Mouse (Mus musculus) ES-E14 (cell line): ENCODE measurements around the gene Atp6v0e. TPM values are rescaled to one million over a fixed set of nuclear protein-coding genes. Genes with fewer than 3 reads are reported as not detected.

Experiments used
- DNase-seq: peaks from one replicate; pipeline ENCODE4 v3.0.0-alpha.2; 2013; ENCODE audit warnings: low read depth, low spot score
- H3K27ac ChIP-seq: 2 replicates; pipeline ENCODE4 v1.5.1; 2012; ENCODE audit warnings: low read depth, mild to moderate bottlenecking, low read length, moderate library complexity, mixed read lengths; ENCODE audit not compliant: poor library complexity, insufficient read depth, severe bottlenecking
- H3K36me3 ChIP-seq: 2 replicates; pipeline ENCODE4 v1.6.1; 2012; ENCODE audit warnings: mild to moderate bottlenecking, low read length, moderate library complexity, mixed read lengths; ENCODE audit not compliant: control insufficient read depth, poor library complexity, insufficient read depth, severe bottlenecking
- H3K4me1 ChIP-seq, 2 experiments: fragments of 150-350 bp in 1 of 2; sonication (generic) in 1 of 2; 2 replicates each; pipeline ENCODE4 v1.6.1; 2012; ENCODE audit warnings: low read length in 2 of 2, mild to moderate bottlenecking in 1 of 2, mixed read lengths in 1 of 2; ENCODE audit not compliant: control insufficient read depth in 2 of 2, insufficient read depth in 2 of 2, poor library complexity in 1 of 2
- H3K4me3 ChIP-seq, 2 experiments: fragments of 150-350 bp in 1 of 2; sonication (generic) in 1 of 2; 2 replicates each; pipeline ENCODE4 v1.5.1; 2012; ENCODE audit warnings: low read length in 2 of 2, low read depth in 1 of 2, mild to moderate bottlenecking in 1 of 2, mixed read lengths in 1 of 2; ENCODE audit not compliant: insufficient read depth in 1 of 2, poor library complexity in 1 of 2, severe bottlenecking in 1 of 2
- H3K9ac ChIP-seq: 2 replicates; pipeline ENCODE4 v1.6.1; 2012; ENCODE audit warnings: low read depth, mild to moderate bottlenecking, low read length, mixed read lengths; ENCODE audit not compliant: poor library complexity, insufficient read depth, severe bottlenecking
- H3K9me3 ChIP-seq: fragments of 150-350 bp; sonication (generic); 2 replicates; pipeline ENCODE4 v1.6.1; 2012; ENCODE audit warnings: low read depth, mild to moderate bottlenecking, low read length; ENCODE audit not compliant: control insufficient read depth, insufficient read depth
- CHD2 ChIP-seq: IDR thresholded peaks from 2 replicates; pipeline ENCODE4 v1.6.1; 2014; ENCODE audit warnings: mild to moderate bottlenecking, low read depth, low read length, inconsistent platforms
- HCFC1 ChIP-seq: IDR thresholded peaks from 2 replicates; pipeline ENCODE4 v1.6.1; 2012; ENCODE audit warnings: low read length, inconsistent platforms, borderline replicate concordance; ENCODE audit not compliant: insufficient read depth
- MAFK ChIP-seq: IDR thresholded peaks from 2 replicates; pipeline ENCODE4 v1.6.1; 2014; ENCODE audit warnings: mild to moderate bottlenecking, low read depth, low read length, inconsistent platforms; ENCODE audit not compliant: insufficient read depth
- ZC3H11A ChIP-seq: IDR thresholded peaks from 2 replicates; pipeline ENCODE4 v1.6.1; 2012; ENCODE audit warnings: low read depth, mild to moderate bottlenecking, inconsistent platforms, low read length, borderline replicate concordance
- ZNF384 ChIP-seq: IDR thresholded peaks from 2 replicates; pipeline ENCODE4 v1.6.1; 2012; ENCODE audit warnings: low read depth, low read length, inconsistent platforms
- in situ Hi-C, 2 experiments: fragments of 600-800 bp; cut with MboI; formaldehyde crosslinking; loops; one replicate each; pipeline ENCODE4 v1.15.1; 2025; ENCODE audit warnings: low sequenced_read_pairs in 2 of 2, inconsistent platforms in 1 of 2; ENCODE audit not compliant: unreplicated experiment in 2 of 2
- total RNA-seq: library from RNA; depleted of rRNA; stranded (reverse); fragments of 300-350 nt; gene quantifications from 2 replicates; pipeline ENCODE4 v1.2.3, GENCODE M21; 2012

The Atp6v0e gene
- total RNA-seq, 1 experiment: 252 TPM

DNA sequence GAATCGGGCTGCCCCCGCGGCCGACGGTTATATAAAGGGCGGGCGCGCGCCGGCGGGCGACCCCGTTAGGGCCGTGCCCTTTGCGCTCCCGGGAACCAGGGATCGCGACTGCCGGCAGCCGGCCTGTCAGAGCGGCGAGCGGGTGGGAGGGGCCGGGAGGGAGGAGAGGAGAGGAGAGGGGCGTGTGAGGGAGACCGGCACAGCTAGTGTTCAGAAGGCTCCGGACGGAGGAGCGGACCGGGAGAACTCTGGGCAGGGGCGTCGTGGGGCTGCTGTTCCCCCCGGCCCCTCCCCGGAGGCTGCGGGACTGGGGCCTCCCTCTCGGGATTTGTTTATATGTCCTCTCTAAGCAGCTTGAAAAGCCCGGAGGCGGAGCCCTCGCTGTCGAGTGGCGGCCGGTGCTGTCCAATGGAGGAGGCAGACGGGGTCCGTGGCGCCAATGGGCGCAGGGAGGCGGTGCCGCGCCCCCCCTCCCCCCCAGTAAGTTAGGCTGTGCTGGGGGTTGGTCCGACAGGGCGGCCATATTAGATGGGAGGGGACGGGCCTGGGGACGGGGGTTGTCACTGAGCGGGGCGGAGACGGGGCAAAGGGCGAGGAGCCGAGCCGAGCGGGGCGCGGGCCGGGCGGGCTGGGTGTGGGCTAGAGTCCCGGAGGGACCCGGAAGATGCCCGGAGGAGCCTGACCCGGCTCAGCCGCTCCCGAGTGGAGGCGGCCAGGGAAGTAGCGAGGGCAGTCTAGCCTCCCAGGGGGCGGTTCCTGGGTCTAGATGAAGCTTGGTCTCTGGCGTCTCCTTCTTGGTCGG is 53.1 kb downstream of the Atp6v0e start:
- Histone ChIP-seq H3K36me3 (no peaks in the 10 kb centered on the region), H3K4me3 (peak overlapping the region; percentile 95 to 96), H3K9me3 (no peaks in the 10 kb centered on the region), H3K9ac (peak overlapping the region; percentile 83), H3K4me1 (0 out of 4 replicates have a peak, but pooled peaks cover 0 to 1% of the 10 kb centered on the region in 2 experiments), H3K27ac (peak overlapping the region; percentile 82; the same call in 1 of the 2 replicates)
- DNase-seq: peak; percentile 93
- in situ Hi-C loops: no loop called here
- TF ChIP-seq ZNF384 (no peak), ZC3H11A (no peak), HCFC1 (no peak), MAFK (no peak), CHD2 (peak; percentile 85)

DNA sequence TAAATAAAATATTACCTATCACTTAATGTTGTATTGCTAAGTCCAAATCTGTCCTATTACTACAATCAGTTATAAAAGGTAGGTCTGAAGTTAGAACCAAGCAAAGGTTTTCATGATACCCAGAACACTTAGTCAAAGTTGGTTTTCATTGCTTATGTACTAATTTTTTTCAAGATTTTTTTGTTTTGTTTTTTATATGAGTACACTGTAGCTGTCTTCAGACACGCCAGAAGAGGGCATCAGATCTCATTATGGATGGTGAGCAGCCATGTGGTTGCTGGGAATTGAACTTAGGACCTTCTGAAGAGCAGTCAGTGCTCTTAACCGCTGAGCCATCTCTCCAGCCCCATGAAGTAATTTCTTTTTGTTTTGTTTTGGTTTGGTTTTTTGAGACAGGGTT is 54.8 kb downstream of the Atp6v0e start:
- no peak for DNase-seq
- no peak for TF ChIP-seq MAFK
- TF ChIP-seq CHD2: no peak
- TF ChIP-seq ZC3H11A: no peak
- TF ChIP-seq ZNF384: no peak
- TF ChIP-seq HCFC1: no peak
- in situ Hi-C loops: no loop called here

DNA sequence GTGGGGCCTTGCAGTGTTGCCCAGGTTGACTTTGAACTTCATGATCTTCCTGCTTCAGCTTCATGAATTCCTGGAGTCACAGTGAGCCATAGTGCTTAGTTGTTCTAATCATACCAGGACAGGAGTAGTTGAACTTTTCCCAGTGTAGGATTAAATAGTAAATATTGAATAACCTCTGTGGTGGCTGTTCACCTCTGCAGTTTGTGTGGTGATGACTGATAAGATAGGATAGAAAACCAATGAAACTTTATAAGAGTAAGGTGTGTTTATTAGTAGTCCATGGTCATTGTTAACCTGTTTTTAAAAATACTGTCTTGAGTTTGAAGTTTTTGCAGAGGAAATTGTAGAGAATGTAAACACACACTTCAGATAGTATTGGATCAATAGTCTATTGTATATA is 56.4 kb downstream of the Atp6v0e start:
- no peaks in the 10 kb centered on the region for H3K9me3 ChIP-seq
- in situ Hi-C loops: no loop called here
- H3K36me3 ChIP-seq: no peaks in the 10 kb centered on the region
- H3K27ac ChIP-seq: no peak overlapping the region
- H3K4me1 ChIP-seq: 0 out of 4 replicates have a peak, but pooled peaks cover 0 to 1% of the 10 kb centered on the region in 2 experiments
- DNase-seq: no peak
- H3K4me3 ChIP-seq: no peak overlapping the region
- TF ChIP-seq ZNF384: no peak
- no peak overlapping the region for H3K9ac ChIP-seq

More for the DNA sequence above, 54.8 kb downstream of the Atp6v0e start:
- H3K36me3 ChIP-seq: no peaks in the 10 kb centered on the region
- H3K9me3 ChIP-seq: no peaks in the 10 kb centered on the region
- no peak overlapping the region for H3K4me3 ChIP-seq
- H3K27ac ChIP-seq: no peak overlapping the region
- 0 out of 4 replicates have a peak, but pooled peaks cover 0 to 1% of the 10 kb centered on the region in 2 experiments for H3K4me1 ChIP-seq
- no peak overlapping the region for H3K9ac ChIP-seq

DNA sequence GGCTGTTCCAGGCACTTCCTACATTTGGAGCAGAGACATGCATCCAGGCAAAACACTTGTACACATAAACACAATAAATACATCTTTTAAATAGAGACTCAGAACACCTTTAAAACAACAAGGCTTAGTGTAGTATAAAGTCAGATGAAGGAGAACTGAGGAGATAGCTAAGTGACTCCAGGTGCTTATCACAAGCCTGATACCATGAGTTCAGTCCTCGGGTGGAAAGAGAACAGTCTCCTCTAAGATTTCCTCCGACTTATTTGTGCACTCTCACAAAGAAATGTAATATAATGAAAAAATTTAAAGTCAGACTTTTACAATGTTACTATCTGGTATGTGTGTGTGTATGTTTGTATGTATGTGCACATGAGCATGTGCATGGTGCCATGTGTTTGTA is 58.8 kb downstream of the Atp6v0e start:
- no peak for DNase-seq
- H3K27ac ChIP-seq: no peak overlapping the region
- H3K9ac ChIP-seq: no peak overlapping the region
- TF ChIP-seq CHD2: no peak
- TF ChIP-seq HCFC1: no peak
- no peak for TF ChIP-seq ZNF384
- no peak for TF ChIP-seq ZC3H11A
- TF ChIP-seq MAFK: no peak
- in situ Hi-C loops: no loop called here
- H3K4me1 ChIP-seq: 0 out of 4 replicates have a peak, but pooled peaks cover 0 to 1% of the 10 kb centered on the region in 2 experiments
- no peak overlapping the region for H3K4me3 ChIP-seq
- H3K36me3 ChIP-seq: no peaks in the 10 kb centered on the region
- H3K9me3 ChIP-seq: no peaks in the 10 kb centered on the region

DNA sequence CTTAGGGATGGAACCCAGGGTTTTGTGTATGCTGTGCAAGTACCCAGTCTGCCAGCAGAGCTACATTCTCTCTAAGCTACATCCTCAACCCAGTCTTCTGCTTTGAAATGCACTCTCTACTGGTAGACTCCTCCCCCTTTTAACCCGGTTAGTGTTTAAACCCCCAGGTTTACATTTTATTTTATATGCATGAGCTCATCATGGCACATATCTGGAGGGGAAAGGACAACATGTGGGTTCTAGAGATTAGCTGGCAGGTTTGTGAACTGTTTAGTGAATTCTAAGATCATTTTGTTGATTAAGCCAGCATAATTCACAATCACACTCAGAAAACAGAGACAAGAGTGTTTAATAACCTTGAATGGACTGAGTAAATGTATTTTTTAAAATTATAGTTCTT is 61.8 kb downstream of the Atp6v0e start:
- H3K9ac ChIP-seq: no peak overlapping the region
- H3K9me3 ChIP-seq: no peaks in the 10 kb centered on the region
- TF ChIP-seq CHD2 (no peak), HCFC1 (no peak), ZNF384 (no peak), ZC3H11A (no peak), MAFK (no peak)
- no peak overlapping the region for H3K4me3 ChIP-seq
- no peak overlapping the region for H3K27ac ChIP-seq
- DNase-seq: no peak
- H3K36me3 ChIP-seq: no peaks in the 10 kb centered on the region
- H3K4me1 ChIP-seq: no peaks in the 10 kb centered on the region
- in situ Hi-C loops: no loop called here
